Mouse (Mus musculus) T-helper 17 cell (primary cell): ENCODE results near the gene Tyrobp.

Experiments used
- in situ Hi-C, 2 experiments: fragments of 300-600 bp; cut with MboI, MseI; formaldehyde crosslinking; loops; 1 replicate in 1 of 2; 2 replicates in 1 of 2; pipeline ENCODE4 v1.15.1; 2025; ENCODE audit warnings: high pct_unique_total_duplicates in 2 of 2

Tyrobp gene

DNA sequence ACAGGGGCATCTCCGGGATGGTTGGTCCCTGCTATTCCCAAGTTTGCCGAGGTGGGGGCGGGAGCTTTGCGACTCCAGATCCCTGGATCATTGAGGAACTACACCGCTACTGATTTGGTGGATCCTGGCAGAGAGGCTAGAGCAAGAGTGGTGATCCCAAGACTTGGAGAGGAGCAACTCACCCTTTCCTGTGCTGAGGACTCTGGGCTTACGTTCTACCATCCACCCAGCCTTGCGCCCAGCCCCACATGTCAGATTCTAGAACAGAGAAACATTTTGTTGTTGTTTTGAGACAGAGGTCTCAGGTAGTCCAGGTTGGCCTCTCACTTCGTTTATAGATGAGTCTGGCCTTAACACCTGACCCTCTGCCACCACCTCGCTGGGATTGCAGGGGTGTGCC is 9.0 kb downstream of the Tyrobp start:
- in situ Hi-C loops: loop anchor here in 1 of 2 experiments (25.0 kb wide), 1 partner anchor 1610 kb away; the partner anchor contains the start of gene Hnrnpl

- in situ Hi-C loops: loop anchor here in 1 of 2 experiments (25.0 kb wide), 1 partner anchor 1611 kb away; the partner anchor contains the start of gene Hnrnpl
Observed at GRCm38 (mm10) chr7:30423071-30423641, 9.6 kb downstream of the Tyrobp start.

DNA sequence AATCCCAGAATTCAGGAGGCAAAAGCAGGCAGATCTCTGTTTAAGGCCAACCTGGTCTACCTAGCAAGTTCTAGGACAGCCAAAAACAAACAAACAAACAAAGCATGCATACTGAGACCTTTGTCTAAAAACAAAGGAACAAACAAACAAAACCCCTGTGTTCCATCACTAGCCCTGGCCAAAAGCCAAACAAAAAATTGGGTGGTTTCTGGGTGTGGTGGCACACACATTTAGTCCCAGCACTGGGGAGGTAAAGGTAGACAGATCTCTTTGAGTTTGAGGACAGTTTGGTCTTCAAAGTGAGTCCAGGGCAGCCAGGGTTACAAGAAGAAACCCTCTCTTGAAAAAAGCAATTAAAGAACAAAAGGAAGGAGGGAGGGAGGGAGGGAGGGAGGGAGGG is 15.8 kb downstream of the Tyrobp start:
- in situ Hi-C loops: loop anchor here in 1 of 2 experiments (5.0 kb wide), 1 partner anchor 57 kb away; no protein-coding TSS in a partner anchor

GRCm38 (mm10) chr7:30430191-30430590 is 16.6 kb downstream of the Tyrobp start:
- in situ Hi-C loops: no loop called here

GRCm38 (mm10) chr7:30431793-30432192 is 18.2 kb downstream of the Tyrobp start:
- in situ Hi-C loops: no loop called here

GRCm38 (mm10) chr7:30434238-30434637 is 20.7 kb downstream of the Tyrobp start:
- in situ Hi-C loops: no loop called here

- in situ Hi-C loops: loop anchor here in 1 of 2 experiments (5.0 kb wide), 1 partner anchor 62 kb away; no protein-coding TSS in a partner anchor
Observed at GRCm38 (mm10) chr7:30434701-30435100, 21.1 kb downstream of the Tyrobp start.

DNA sequence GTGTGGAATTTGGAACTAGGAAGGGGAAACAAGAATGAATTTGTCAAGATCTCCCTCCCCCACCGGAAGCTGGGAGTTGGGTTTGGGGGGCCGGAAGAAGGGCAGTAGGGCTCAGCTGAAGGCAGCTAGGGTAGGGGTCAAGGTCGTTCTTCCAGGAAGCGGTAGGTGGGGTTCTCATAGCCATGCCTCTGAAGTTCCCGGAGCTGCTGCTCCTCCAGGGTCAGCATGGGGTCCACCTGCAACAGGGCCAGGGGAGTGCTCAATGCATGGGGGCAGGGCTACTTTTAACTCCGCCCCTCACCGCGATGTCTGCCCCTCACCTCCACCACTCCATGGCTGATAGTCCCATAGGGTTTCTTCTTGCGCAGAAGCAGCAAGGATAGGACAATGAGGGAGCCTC is 21.6 kb downstream of the Tyrobp start:
- in situ Hi-C loops: loop anchor here in 1 of 2 experiments (5.0 kb wide), 1 partner anchor 63 kb away; no protein-coding TSS in a partner anchor

DNA sequence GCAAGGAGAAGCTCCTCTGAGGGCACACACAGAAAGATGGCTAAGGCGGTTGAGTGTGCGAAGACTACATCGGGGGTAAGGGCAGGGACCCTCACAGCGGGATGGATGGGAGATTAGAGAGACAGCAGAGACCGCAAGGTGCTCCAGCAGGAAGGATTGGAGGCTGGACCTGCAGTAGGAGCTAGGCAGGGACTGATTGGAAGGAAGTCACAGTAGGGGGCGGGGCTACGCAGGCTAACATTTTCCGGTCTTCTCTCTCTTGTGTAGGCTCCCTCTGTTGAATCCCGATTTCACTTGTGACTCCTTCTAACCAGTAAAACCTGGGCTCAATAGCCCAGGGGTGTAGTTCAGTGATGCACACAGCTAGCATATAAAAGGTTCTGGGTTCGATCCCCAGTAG is 23.3 kb downstream of the Tyrobp start:
- in situ Hi-C loops: loop anchor here in 1 of 2 experiments (5.0 kb wide), 1 partner anchor 65 kb away; no protein-coding TSS in a partner anchor

DNA sequence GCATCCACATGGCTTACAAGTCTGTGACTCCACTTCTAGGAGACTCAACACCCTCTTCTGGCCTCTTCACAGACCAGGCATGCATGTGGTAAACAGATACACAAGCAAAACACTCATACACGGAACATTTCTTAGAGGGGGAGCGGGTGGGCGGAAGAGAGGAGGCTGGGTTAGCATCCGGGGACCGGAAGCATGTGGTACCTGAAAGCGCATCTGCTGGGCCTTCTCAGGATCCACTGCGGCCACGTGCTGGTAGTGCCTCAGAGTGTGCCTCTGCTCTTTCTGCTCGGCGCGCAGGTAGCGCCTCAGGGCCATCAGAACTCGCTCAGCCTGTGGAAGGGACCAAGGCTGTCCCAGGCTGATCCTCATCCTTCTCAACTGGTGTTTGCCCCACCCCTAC is 26.2 kb downstream of the Tyrobp start:
- in situ Hi-C loops: loop anchor here in 1 of 2 experiments (5.0 kb wide), 1 partner anchor 67 kb away; no protein-coding TSS in a partner anchor

DNA sequence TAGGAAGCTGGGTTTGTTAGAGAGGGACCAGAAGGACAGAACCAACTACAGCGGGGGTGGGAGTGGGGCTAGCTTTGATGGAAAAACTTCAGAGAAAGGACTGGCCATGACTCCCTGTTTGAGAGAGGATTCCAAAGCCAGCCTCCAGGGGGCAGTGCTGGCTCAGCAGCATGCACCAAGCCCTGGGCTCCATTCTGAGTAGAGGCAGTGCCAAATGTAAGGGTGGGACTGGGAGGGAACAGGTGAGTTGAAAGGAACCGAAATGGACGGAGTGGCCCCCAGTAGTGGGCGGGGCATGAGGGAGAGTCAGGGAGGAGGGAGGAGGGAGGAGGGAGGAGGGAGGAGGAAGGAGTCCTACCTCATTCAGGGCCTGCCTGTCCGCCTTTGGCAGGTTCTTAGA is 27.1 kb downstream of the Tyrobp start:
- in situ Hi-C loops: no loop called here

DNA sequence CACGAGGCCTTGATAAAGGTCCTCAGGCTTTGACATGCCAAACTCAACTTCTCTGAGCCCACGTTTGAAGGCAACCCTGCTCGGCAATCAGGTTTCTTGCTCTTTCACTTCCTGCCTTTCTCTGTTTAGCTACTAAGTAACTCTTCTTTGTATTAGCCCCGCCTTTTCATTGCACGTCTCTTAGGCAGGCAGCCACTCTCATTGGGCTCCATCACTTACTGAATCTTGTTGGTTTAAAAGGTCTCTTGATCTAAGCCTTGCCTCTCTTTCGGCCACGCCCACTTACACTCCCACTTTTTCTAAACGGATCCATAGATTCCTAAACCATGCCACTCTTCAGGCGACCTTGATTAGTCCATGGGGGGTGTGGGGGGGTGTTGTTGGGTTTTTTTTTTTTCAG is 30.1 kb downstream of the Tyrobp start:
- in situ Hi-C loops: no loop called here

GRCm38 (mm10) chr7:30444154-30444970 is 30.8 kb downstream of the Tyrobp start:
- in situ Hi-C loops: no loop called here

DNA sequence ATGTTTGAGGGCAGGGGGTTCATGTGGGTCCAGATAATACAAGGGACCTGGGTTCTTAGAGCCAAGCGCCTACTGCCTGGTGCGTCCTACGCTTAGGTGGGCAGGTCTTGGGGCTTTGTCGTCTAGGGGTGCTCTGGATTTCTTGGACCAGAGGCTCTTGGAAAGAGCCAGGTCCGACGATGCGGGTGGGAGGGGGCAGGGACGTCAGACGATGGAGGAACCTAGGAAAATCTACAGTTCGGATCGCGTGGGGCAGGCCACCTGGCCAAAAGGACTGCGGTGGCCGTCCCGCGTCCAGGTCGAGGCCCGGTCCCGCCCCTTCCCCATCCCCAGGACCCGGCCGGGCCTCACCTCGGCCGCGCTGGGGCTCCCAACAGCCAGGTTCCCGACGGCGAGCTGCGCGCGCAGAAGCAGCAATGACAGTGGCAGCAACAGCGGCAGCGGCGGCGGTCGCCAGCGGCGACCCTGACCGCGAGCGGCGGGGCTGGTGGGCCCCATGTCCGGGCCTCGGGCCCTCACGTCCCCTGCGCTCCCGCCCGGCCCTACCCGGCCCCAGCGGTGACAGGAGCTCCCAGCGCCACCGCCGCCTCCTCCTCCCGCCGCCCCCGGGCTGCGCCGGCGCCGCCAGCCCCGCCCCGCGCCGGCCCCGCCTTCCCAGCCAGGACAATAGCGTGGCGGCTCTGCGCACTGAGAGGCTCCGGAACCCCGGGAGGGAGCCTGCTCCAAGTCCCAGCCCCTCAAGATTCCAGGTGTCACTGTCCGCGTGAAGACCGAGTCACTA is 31.6 kb downstream of the Tyrobp start, which contains the start of gene Aplp1:
TSS of gene Aplp1 (minus strand) at position 565 of the 781 bp plus-strand sequence.
- in situ Hi-C loops: no loop called here

- in situ Hi-C loops: no loop called here
Observed at GRCm38 (mm10) chr7:30450241-30450640, 36.7 kb downstream of the Tyrobp start.

DNA sequence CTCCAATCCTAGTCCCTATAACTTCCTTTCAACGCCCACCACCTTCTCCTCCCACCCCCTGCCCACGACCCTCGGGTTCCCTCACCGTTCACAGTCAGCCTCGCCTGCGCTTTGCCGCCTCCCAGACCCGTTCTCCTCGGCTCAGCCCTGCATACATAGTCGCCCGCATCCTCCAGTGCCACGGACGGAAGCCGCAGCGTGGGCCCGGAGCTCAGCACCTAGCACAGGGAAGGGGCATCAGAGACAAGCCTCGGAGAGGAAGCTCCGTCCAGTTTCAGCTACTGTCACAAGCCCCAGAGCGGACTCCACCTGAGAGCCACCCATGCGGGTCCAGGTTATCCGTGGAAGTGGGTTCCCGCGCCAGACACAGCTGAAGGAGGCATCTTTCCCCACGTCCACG is 39.8 kb downstream of the Tyrobp start:
- in situ Hi-C loops: no loop called here

GRCm38 (mm10) chr7:30453766-30454165 is 40.2 kb downstream of the Tyrobp start:
- in situ Hi-C loops: no loop called here

GRCm38 (mm10) chr7:30454259-30454658 is 40.7 kb downstream of the Tyrobp start:
- in situ Hi-C loops: no loop called here

DNA sequence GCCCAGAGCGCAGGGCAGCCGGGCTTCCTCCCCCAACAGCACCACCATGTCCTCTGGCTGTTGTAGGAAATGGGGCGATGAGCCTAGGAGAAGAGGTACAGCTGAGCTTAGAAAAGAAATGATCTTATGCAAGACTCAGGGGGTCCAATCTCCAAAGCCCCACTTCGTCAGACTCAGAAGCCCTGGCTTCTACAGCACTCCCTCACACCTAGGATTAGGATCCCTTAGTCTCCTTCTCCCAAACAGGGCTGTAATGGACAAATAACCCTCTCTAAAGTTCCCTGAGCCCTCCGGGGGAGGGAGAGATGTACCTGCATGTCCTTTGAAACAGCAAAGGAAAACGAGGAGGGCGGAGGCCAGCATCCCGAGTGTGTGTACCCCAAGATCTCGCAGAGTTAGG is 42.9 kb downstream of the Tyrobp start:
- in situ Hi-C loops: no loop called here

DNA sequence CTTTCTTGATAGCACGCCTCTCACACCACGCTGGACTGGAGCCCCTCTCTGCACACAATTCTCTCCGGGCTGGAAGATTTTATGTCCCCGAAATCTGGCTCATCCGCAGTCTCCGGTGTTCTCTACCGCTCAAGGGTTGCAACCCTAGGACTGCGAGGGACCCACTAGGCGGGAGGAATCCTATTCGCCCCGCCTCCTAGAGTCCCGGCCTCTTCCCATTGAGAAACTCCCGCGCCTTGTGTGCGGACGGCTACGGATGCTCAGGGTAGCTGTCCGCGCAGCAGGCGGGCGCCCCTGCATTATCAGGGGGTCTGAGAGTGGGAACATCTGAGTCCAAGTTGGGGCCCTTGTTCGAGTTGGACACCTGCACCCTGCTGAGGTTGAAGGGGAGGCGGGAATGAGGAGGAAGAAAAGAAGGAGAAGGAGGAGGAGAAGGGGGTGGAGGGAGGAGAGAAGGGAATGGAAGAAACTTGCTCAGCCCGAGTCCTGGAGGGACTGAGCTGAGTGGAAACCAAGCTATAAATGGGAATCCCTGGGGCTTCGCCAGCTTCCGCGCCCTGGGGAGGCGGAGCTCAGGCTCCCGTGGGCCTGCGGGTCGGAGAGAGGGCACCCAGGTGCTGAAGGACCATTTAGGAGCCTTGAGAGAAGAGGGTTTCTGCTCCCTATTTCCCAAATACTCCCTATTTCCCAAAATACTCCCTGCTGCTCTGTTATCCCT is 43.5 kb downstream of the Tyrobp start:
- in situ Hi-C loops: no loop called here
